Mouse (Mus musculus): ENCODE data around the gene Ppef1. TPM values are rescaled to one million over a fixed set of nuclear protein-coding genes. Genes with fewer than 3 reads are reported as not detected.
A peak's percentile ranks its signal among the peaks of the same experiment; 100 is the strongest.

The Ppef1 gene
- total and polyA plus RNA-seq, 3 experiments = not detected

DNA sequence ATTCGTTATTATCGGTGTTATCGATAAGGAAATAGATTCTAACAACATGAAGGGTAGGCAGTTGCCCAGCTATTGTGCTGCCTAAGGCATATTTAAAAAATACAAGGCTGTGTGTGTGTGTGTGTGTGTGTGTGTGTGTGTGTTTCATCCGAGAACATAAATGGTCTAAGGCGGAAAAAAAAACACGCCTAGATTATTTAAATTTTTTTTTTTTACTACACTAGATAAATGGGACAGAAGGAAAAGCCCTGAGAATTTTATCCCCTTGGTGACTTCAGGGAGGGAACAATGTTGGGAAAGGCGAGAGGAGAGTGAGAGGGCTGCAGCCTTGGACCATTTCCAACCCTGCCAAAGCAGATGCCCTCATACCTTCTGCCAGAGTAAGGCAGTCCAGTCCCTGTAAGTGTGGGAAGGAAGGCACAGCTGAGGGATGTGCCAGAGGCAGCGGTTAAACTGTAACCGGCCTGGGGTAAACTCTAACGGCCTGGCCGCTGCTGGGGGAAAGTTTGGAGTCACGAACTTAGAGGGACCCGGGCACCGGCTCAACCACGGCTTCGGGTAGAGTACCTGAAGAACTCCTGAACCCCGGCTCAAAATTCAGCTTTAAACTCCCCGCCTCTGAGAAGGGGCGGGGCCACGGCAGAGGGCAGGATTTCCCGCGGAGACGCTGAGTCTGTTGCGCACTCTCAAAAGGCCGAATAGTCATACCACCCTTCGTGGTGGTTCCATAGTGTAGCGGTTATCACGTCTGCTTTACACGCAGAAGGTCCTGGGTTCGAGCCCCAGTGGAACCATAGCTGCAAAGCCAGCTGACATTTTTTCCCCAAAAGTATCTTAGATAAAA is 30.0 kb upstream of the Ppef1 start:
- TF ChIP-seq GATA1 (IDR thresholded peaks at IDR 0.05; ENCODE audit: borderline replicate concordance, low read length) (no peak), TAL1 (conservative IDR thresholded peaks at IDR 0.05; ENCODE audit: low read depth, low read length) (no peak), POLR2AphosphoS5 (IDR thresholded peaks at IDR 0.05; ENCODE audit: insufficient replicate concordance, low read depth, low read length) (no peak), GATA2 (IDR thresholded peaks at IDR 0.05; ENCODE audit: borderline replicate concordance, low read depth, low read length) (no peak), CTCF (IDR thresholded peaks at IDR 0.05; ENCODE audit: low read depth, low read length) (no peak)
- Histone ChIP-seq H3K27me3 (ENCODE audit: insufficient read depth, low read length) (no peaks in the 10 kb centered on the region), H3K9me3 (replicated peaks) (no peaks in the 10 kb centered on the region), H3K36me3 (replicated peaks) (no peaks in the 10 kb centered on the region), H3K4me1 (ENCODE audit: insufficient read depth, low read depth, low read length) (0 out of 2 replicates have a peak, but pooled peaks cover 2% of the 10 kb centered on the region), H3K4me3 (ENCODE audit: low read depth, low read length) (peak overlapping the region; percentile 69)
- DNase-seq (ENCODE audit: low spot score) (peak; percentile 4), ATAC-seq (ENCODE audit: extremely low read depth, insufficient number of reproducible peaks, low FRiP score, poor library complexity, severe bottlenecking) (peak; percentile 86)

DNA sequence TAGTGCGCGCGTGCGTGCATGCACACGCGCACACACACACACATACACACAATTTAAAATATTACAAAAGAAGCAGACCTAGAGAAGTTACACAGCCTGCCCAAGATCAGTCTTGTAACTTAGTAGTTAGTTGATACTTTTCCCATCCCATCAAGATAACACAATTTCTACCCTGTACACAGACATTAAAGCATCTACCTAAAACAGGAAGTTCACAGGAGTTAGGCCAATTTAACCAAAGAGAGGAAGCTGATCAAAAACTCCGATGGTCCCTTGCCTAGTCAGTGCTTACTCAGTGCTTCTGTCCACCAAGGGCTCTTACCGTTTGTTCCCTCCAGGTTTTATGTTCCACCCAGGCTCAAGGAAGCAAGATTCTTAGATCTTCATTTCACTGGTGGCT is 15.2 kb upstream of the Ppef1 start:
- no peak overlapping the region for H3K4me3 ChIP-seq (ENCODE audit: low read depth, low read length)
- no peaks in the 10 kb centered on the region for H3K27me3 ChIP-seq (ENCODE audit: insufficient read depth, low read length)
- no peak for DNase-seq (ENCODE audit: low spot score)
- no peaks in the 10 kb centered on the region for H3K9me3 ChIP-seq (replicated peaks)
- H3K4me1 ChIP-seq (ENCODE audit: insufficient read depth, low read depth, low read length) = no peaks in the 10 kb centered on the region
- no peak for ATAC-seq (ENCODE audit: extremely low read depth, insufficient number of reproducible peaks, low FRiP score, poor library complexity, severe bottlenecking)
- TF ChIP-seq GATA1 (IDR thresholded peaks at IDR 0.05; ENCODE audit: borderline replicate concordance, low read length) (no peak), TAL1 (conservative IDR thresholded peaks at IDR 0.05; ENCODE audit: low read depth, low read length) (no peak), POLR2AphosphoS5 (IDR thresholded peaks at IDR 0.05; ENCODE audit: insufficient replicate concordance, low read depth, low read length) (no peak), GATA2 (IDR thresholded peaks at IDR 0.05; ENCODE audit: borderline replicate concordance, low read depth, low read length) (no peak), CTCF (IDR thresholded peaks at IDR 0.05; ENCODE audit: low read depth, low read length) (no peak)
- H3K36me3 ChIP-seq (replicated peaks) = no peaks in the 10 kb centered on the region

DNA sequence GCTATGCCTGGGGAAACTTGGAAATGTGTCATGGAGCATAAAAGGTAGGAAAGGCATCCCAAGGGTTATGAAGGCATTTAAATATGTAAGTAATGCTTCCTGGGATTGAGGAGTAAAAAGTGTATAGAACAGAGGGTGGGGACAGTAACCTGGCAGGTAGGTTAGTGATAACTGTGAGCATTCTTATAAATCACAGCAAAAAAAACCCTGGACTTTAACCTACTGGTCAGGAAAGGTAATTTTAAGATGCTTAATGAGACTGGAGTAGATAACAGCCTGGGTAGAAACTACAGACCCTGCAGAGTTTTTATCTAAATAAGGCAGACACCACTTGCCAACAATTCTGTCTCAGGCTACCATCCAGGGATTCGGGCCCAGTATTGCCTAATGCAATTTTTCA is 13.1 kb upstream of the Ppef1 start:
- Histone ChIP-seq H3K4me1 (ENCODE audit: insufficient read depth, low read depth, low read length) (no peaks in the 10 kb centered on the region), H3K36me3 (replicated peaks) (no peaks in the 10 kb centered on the region), H3K9me3 (replicated peaks) (no peaks in the 10 kb centered on the region), H3K4me3 (ENCODE audit: low read depth, low read length) (no peak overlapping the region), H3K27me3 (ENCODE audit: insufficient read depth, low read length) (no peaks in the 10 kb centered on the region)
- ATAC-seq (ENCODE audit: extremely low read depth, insufficient number of reproducible peaks, low FRiP score, poor library complexity, severe bottlenecking) (no peak), DNase-seq (ENCODE audit: low spot score) (no peak)
- no peak for TF ChIP-seq GATA1 (IDR thresholded peaks at IDR 0.05; ENCODE audit: borderline replicate concordance, low read length)
- no peak for TF ChIP-seq GATA2 (IDR thresholded peaks at IDR 0.05; ENCODE audit: borderline replicate concordance, low read depth, low read length)
- TF ChIP-seq POLR2AphosphoS5 (IDR thresholded peaks at IDR 0.05; ENCODE audit: insufficient replicate concordance, low read depth, low read length) = no peak
- TF ChIP-seq CTCF (IDR thresholded peaks at IDR 0.05; ENCODE audit: low read depth, low read length) = no peak
- TF ChIP-seq TAL1 (conservative IDR thresholded peaks at IDR 0.05; ENCODE audit: low read depth, low read length) = no peak

DNA sequence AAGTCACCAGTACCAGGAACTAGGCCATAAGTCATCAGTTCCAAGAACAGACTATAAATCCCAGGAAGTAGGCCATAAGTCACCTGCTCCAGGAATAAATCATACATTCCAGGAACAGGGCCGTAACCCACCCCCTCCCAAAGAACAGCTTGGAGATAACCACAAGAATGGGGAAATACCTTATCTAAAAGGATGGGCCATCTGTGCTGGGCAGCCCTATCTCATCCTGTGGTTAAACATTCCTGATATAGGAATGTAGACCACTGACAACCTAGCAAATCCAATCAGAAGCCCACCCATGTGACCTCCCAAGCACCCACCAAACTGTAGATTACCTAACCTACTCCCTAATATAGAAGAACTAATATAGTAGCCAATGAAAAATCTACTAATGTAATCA is 9.8 kb upstream of the Ppef1 start:
- TF ChIP-seq TAL1 (conservative IDR thresholded peaks at IDR 0.05; ENCODE audit: low read depth, low read length) (peak; percentile 29; the same call in 1 of the 2 replicates), GATA2 (IDR thresholded peaks at IDR 0.05; ENCODE audit: borderline replicate concordance, low read depth, low read length) (no peak)
- Histone ChIP-seq H3K9me3 (replicated peaks) (no peaks in the 10 kb centered on the region), H3K4me3 (ENCODE audit: low read depth, low read length) (no peak overlapping the region), H3K36me3 (replicated peaks) (no peaks in the 10 kb centered on the region), H3K27me3 (ENCODE audit: insufficient read depth, low read length) (no peaks in the 10 kb centered on the region), H3K4me1 (ENCODE audit: insufficient read depth, low read depth, low read length) (no peaks in the 10 kb centered on the region)
- DNase-seq (ENCODE audit: low spot score) (no peak), ATAC-seq (ENCODE audit: extremely low read depth, insufficient number of reproducible peaks, low FRiP score, poor library complexity, severe bottlenecking) (no peak)

DNA sequence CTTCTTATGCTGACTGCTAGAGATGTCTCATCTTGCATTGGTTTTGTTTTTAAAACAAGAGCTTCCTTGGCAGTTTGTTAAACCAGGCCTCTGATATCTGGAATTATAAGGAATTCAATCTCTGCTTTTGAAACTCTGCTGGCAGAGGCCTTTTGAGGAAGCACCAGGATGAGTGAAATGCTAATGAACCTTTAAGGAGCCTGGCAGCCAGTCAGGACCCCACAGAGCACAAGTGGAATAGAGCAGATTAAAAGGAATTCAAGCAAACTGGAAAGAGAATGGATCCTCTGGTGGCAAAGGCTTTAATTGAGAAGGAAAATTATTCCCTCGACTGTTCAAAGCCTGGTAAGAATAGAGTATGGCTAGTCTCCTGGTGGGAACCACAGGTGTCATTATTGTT is 36.4 kb downstream of the Ppef1 start:
- no peak for ATAC-seq (ENCODE audit: extremely low read depth, insufficient number of reproducible peaks, low FRiP score, poor library complexity, severe bottlenecking)
- Histone ChIP-seq H3K4me1 (ENCODE audit: insufficient read depth, low read depth, low read length) (no peaks in the 10 kb centered on the region), H3K27me3 (ENCODE audit: insufficient read depth, low read length) (no peaks in the 10 kb centered on the region), H3K36me3 (replicated peaks) (no peaks in the 10 kb centered on the region), H3K9me3 (replicated peaks) (no peaks in the 10 kb centered on the region), H3K4me3 (ENCODE audit: low read depth, low read length) (no peak overlapping the region)
- DNase-seq (ENCODE audit: low spot score) = no peak
- TF ChIP-seq CTCF (IDR thresholded peaks at IDR 0.05; ENCODE audit: low read depth, low read length) = no peak
- TF ChIP-seq POLR2AphosphoS5 (IDR thresholded peaks at IDR 0.05; ENCODE audit: insufficient replicate concordance, low read depth, low read length) = no peak
- no peak for TF ChIP-seq GATA2 (IDR thresholded peaks at IDR 0.05; ENCODE audit: borderline replicate concordance, low read depth, low read length)

DNA sequence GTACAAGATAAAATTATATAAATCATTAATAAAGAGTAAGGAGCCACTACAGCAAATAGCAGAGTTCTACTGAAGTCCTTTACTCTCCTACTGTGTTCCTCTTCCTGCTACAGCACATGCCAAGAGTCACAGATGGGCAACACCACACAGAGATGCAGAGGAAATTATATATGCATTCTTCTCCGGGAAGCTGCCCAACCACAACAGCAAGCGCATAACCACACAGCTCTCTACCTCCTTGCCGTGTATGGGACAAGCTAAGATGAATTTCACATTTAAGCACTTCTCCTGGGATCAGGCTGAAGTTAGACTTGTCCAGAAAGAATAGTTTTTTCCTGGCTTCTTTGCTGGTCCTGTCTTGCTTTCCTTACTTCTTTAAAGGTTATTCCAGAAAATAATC is 44.0 kb downstream of the Ppef1 start:
- Histone ChIP-seq H3K4me1 (ENCODE audit: insufficient read depth, low read depth, low read length) (no peaks in the 10 kb centered on the region), H3K27me3 (ENCODE audit: insufficient read depth, low read length) (no peaks in the 10 kb centered on the region), H3K9me3 (replicated peaks) (no peaks in the 10 kb centered on the region), H3K4me3 (ENCODE audit: low read depth, low read length) (no peak overlapping the region), H3K36me3 (replicated peaks) (no peaks in the 10 kb centered on the region)
- no peak for ATAC-seq (ENCODE audit: extremely low read depth, insufficient number of reproducible peaks, low FRiP score, poor library complexity, severe bottlenecking)
- TF ChIP-seq GATA2 (IDR thresholded peaks at IDR 0.05; ENCODE audit: borderline replicate concordance, low read depth, low read length) (no peak), POLR2AphosphoS5 (IDR thresholded peaks at IDR 0.05; ENCODE audit: insufficient replicate concordance, low read depth, low read length) (no peak), TAL1 (conservative IDR thresholded peaks at IDR 0.05; ENCODE audit: low read depth, low read length) (no peak), GATA1 (IDR thresholded peaks at IDR 0.05; ENCODE audit: borderline replicate concordance, low read length) (no peak), CTCF (IDR thresholded peaks at IDR 0.05; ENCODE audit: low read depth, low read length) (no peak)
- no peak for DNase-seq (ENCODE audit: low spot score)
